8 mouse cellular contexts compared by ENCODE assay signal in genomic region chr13:94358101-94358400, GRCm38 (mm10). TPM values are rescaled to one million over a fixed set of nuclear protein-coding genes. Genes with fewer than 3 reads are reported as not detected.
DNase-seq lines count a peak whose midpoint lies in the region; ATAC-seq and TF ChIP-seq lines count a peak whose summit lies in the region.

No protein-coding gene starts in this region.

- H3K27me3 ChIP-seq in heart, postnatal 0 days (ENCODE audit: control insufficient read depth, insufficient read depth, low read length), result no peaks in the 10 kb centered on the region
- H3K27me3 ChIP-seq in forebrain, postnatal 0 days (ENCODE audit: insufficient read depth, low read length), result no peaks in the 10 kb centered on the region
- no peaks in the 10 kb centered on the region for H3K27me3 ChIP-seq in megakaryocyte, embryonic 14.5 days (replicated peaks)

- TF ChIP-seq EP300 in heart, postnatal 0 days (IDR thresholded peaks at IDR 0.05; ENCODE audit: low read depth), result no peak

- intact Hi-C loops in heart, postnatal 14 days (cut with DNase I), result loop anchor here (2.0 kb wide), 1 partner anchor 73 kb away; the partner anchor contains the start of gene Scamp1

- peak overlapping the region; percentile 98 for H3K4me2 ChIP-seq in heart, postnatal 0 days (ENCODE audit: low read depth, low read length)
- peak overlapping the region; percentile 77 for H3K4me2 ChIP-seq in forebrain, postnatal 0 days (ENCODE audit: low read depth)

- H3K4me3 ChIP-seq in heart, postnatal 0 days (ENCODE audit: low read depth, low read length), result peak overlapping the region; percentile 99
- H3K4me3 ChIP-seq in bone marrow macrophage, adult 2 months (ENCODE audit: insufficient read depth, low read length), result peak overlapping the region; percentile 89
- peak overlapping the region; percentile 81 for H3K4me3 ChIP-seq in forebrain, postnatal 0 days (ENCODE audit: low read depth, low read length)
- peak overlapping the region; percentile 99 for H3K4me3 ChIP-seq in megakaryocyte, embryonic 14.5 days (replicated peaks)

- no peaks in the 10 kb centered on the region for H3K36me3 ChIP-seq in heart, postnatal 0 days (replicated peaks; ENCODE audit: control insufficient read depth, insufficient read depth, low read length)
- H3K36me3 ChIP-seq in forebrain, postnatal 0 days (ENCODE audit: insufficient read depth), result no peaks in the 10 kb centered on the region
- peaks cover 33% of the 10 kb centered on the region for H3K36me3 ChIP-seq in megakaryocyte, embryonic 14.5 days (replicated peaks; ENCODE audit: low read length)

- 1% methylated on average over 9 of the region's 9 CpGs for WGBS in heart, postnatal 0 days
- WGBS in forebrain, postnatal 0 days, result 1% methylated on average over 9 of the region's 9 CpGs

- peaks cover 10% of the 10 kb centered on the region; the same call in 1 of the 2 replicates for H3K4me1 ChIP-seq in heart, postnatal 0 days (ENCODE audit: control insufficient read depth, insufficient read depth)
- H3K4me1 ChIP-seq in bone marrow macrophage, adult 2 months (ENCODE audit: control insufficient read depth, insufficient read depth, low read length), result peaks cover 12% of the 10 kb centered on the region
- peaks cover 6% of the 10 kb centered on the region; the same call in 1 of the 2 replicates for H3K4me1 ChIP-seq in forebrain, postnatal 0 days (ENCODE audit: insufficient read depth)
- H3K4me1 ChIP-seq in megakaryocyte, embryonic 14.5 days, result peaks cover 45% of the 10 kb centered on the region

- peak; percentile 39 for ATAC-seq in heart, postnatal 0 days (ENCODE audit: insufficient read depth, low read depth)
- no peak for ATAC-seq in forebrain, postnatal 0 days
- ATAC-seq in CD4-positive, CD25-positive, alpha-beta regulatory T cell, adult 4 months, result no peak

- no peak for DNase-seq in heart, postnatal 0 days (ENCODE audit: low spot score)
- no peak for DNase-seq in heart, postnatal 14 days
- DNase-seq in forebrain, postnatal 0 days, result no peak
- no peak for DNase-seq in MN1 (ENCODE audit: low spot score)
- no peak for DNase-seq in kidney, postnatal 25 days

- peak overlapping the region; percentile 82 for H3K27ac ChIP-seq in heart, postnatal 0 days (ENCODE audit: low read depth)
- H3K27ac ChIP-seq in bone marrow macrophage, adult 2 months (ENCODE audit: insufficient read depth, low read depth, low read length), result peak overlapping the region; percentile 78
- H3K27ac ChIP-seq in forebrain, postnatal 0 days (ENCODE audit: low read depth, low read length), result peak overlapping the region; percentile 78

- H3K9me3 ChIP-seq in heart, postnatal 0 days (replicated peaks; ENCODE audit: control insufficient read depth, low read length), result 0 out of 2 replicates have a peak, but pooled peaks cover 3% of the 10 kb centered on the region
- no peaks in the 10 kb centered on the region for H3K9me3 ChIP-seq in forebrain, postnatal 0 days (ENCODE audit: low read length)
- peaks cover 5% of the 10 kb centered on the region for H3K9me3 ChIP-seq in megakaryocyte, embryonic 14.5 days

- no peak for TF ChIP-seq CTCF in heart, postnatal 0 days (IDR thresholded peaks at IDR 0.05; ENCODE audit: low read depth)
- no peak for TF ChIP-seq CTCF in bone marrow macrophage, adult 2 months (IDR thresholded peaks at IDR 0.05; ENCODE audit: low read depth, low read length)
- TF ChIP-seq CTCF in forebrain, postnatal 0 days (IDR thresholded peaks at IDR 0.05; ENCODE audit: low read depth), result no peak

- H3K9ac ChIP-seq in heart, postnatal 0 days (replicated peaks; ENCODE audit: low read depth, low read length), result peak overlapping the region; percentile 94
- H3K9ac ChIP-seq in forebrain, postnatal 0 days, result peak overlapping the region; percentile 72

- no peak for TF ChIP-seq POLR2A in bone marrow macrophage, adult 2 months (IDR thresholded peaks at IDR 0.05; ENCODE audit: borderline replicate concordance, low read depth, low read length)

RNA-seq across cellular contexts. Expression of gene Ap3b1, which starts 0.7 kb away (rescaled TPM):
- 14.8 and 26.0 TPM in 2 replicates for total RNA-seq in heart, postnatal 0 days (2014; rRNA removed; ENCODE audit: low replicate concordance)
- polyA plus RNA-seq in heart, postnatal 0 days (2015; fragmentation: Nextera tagmentation; extraction: Ambion mirVana), result 22.5 TPM in 2 replicates
- total RNA-seq in heart, postnatal 14 days (2021), result 10 to 100 TPM; 24.7 to 26.1 TPM
- polyA plus RNA-seq in bone marrow macrophage, adult 2 months (2012; ENCODE audit: insufficient read depth, insufficient read length, missing spikeins), result 73.7 and 77.7 TPM in 2 replicates
- total RNA-seq in forebrain, postnatal 0 days (2014; rRNA removed), result 24.7 and 25.8 TPM in 2 replicates
- polyA plus RNA-seq in forebrain, postnatal 0 days (2015; fragmentation: Nextera tagmentation; extraction: Ambion mirVana), result 16.8 and 25.2 TPM in 2 replicates
- 7.4 and 19.0 TPM in 2 replicates for polyA plus RNA-seq in megakaryocyte, embryonic 14.5 days (2012; ENCODE audit: insufficient read depth, low replicate concordance)
- 10 to 100 TPM; 41.8 to 46.0 TPM for polyA plus RNA-seq in CD4-positive, CD25-positive, alpha-beta regulatory T cell, adult 4 months (2017; shearing (Covaris generic))
